Mouse (Mus musculus): ENCODE results near the gene Samd8.

- TF ChIP-seq CTCF (IDR thresholded peaks at IDR 0.05; ENCODE audit: extremely low read depth, insufficient read length, insufficient replicate concordance, low read depth, low read length) (no peak), POLR2A (IDR thresholded peaks at IDR 0.05; ENCODE audit: low read depth, low read length) (no peak)
These were observed 43.4 kb upstream of the Samd8 start for GRCm38 (mm10) chr14:21706759-21707571.

All from small intestine, adult 2 months (tissue).